10 mouse cellular contexts compared by ENCODE assay signal in the genomic region with DNA sequence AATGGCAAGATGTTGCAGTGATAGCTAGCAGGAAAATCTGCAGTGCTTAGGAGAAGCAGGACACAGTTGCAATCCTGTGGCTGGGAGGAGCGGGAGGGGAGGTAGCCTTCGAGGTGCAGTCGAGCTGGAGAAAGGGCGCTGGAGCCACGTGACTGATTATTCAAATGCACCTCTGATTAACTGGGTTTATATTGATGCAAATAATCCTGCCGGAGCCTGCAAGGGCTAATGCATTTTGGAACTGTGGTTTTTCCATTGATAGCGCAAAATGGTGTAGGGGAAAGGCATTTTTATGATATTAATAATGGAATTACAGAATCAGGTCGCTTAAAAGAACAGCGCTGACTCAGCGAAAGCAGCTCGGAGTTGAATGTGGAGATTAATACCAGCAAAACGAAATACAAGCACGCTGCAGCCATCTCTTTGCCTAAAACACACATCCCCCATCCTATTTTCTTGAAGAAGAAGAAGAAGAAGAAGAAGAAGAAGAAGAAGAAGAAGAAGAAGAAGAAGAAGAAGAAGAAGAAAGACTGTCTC.
DNase-seq lines count a peak whose midpoint lies in the region; ATAC-seq lines count a peak whose summit lies in the region.
"Had no signal": no experiment of that assay in that cellular context is flagged by ENCODE, and none has a peak within 500 bp of the region (broad histone marks: within the 10 kb centered on the region; RNA-seq: fewer than 3 reads in every experiment).

No protein-coding gene starts in this region.

- 30% methylated on average over 13 of the region's 13 CpGs for WGBS in heart, embryonic 11.5 days (ENCODE audit: insufficient replicate concordance)
- 11% methylated on average over 13 of the region's 13 CpGs for WGBS in midbrain, embryonic 15.5 days

- no peak for DNase-seq in heart, postnatal 25 days (ENCODE audit: low spot score)
- peak; percentile 24 for DNase-seq in brain, adult 2 months (ENCODE audit: low read depth, low spot score)
- DNase-seq in frontal cortex, postnatal 25 days (ENCODE audit: low spot score in 2 of 2), result no peak
- no peak for DNase-seq in cerebellum, adult 8-10 months
- DNase-seq in T-cell, adult 2 months (ENCODE audit: low spot score), result no peak
- DNase-seq: cerebellum, postnatal 14 days had no signal

- H3K4me1 ChIP-seq in heart, embryonic 11.5 days (ENCODE audit: control insufficient read depth, insufficient read depth, low read length), result peaks cover 25% of the 10 kb centered on the region
- peaks cover 20% of the 10 kb centered on the region for H3K4me1 ChIP-seq in midbrain, embryonic 15.5 days

- intact Hi-C loops in heart, postnatal 25 days (cut with DNase I), result no loop called here

- ATAC-seq in heart, embryonic 11.5 days (replicated peaks; ENCODE audit: insufficient number of reproducible peaks, low FRiP score, low TSS enrichment), result no peak
- ATAC-seq in granulocyte monocyte progenitor cell, adult 5-6 weeks (replicated peaks; ENCODE audit: poor library complexity, severe bottlenecking), result peak; percentile 39
- peak; percentile 88 for ATAC-seq in midbrain, embryonic 15.5 days (replicated peaks)
- ATAC-seq: activated CD4-positive, CD25-positive, alpha-beta regulatory T cell, adult 4 months had no signal

- H3K36me3 ChIP-seq in heart, embryonic 11.5 days (ENCODE audit: control insufficient read depth, insufficient read depth, low read length), result no peaks in the 10 kb centered on the region
- H3K36me3 ChIP-seq in midbrain, embryonic 15.5 days (replicated peaks), result no peaks in the 10 kb centered on the region

- peak overlapping the region; percentile 91 for H3K27ac ChIP-seq in heart, embryonic 11.5 days (ENCODE audit: low read depth, low read length)
- peak overlapping the region; percentile 49 for H3K27ac ChIP-seq in midbrain, embryonic 15.5 days

- no peak overlapping the region for H3K4me3 ChIP-seq in heart, embryonic 11.5 days (ENCODE audit: low read depth, low read length)
- H3K4me3 ChIP-seq in midbrain, embryonic 15.5 days, result peak overlapping the region; percentile 13

- no peaks in the 10 kb centered on the region for H3K27me3 ChIP-seq in heart, embryonic 11.5 days (ENCODE audit: control insufficient read depth, insufficient read depth, low read length)
- no peaks in the 10 kb centered on the region for H3K27me3 ChIP-seq in midbrain, embryonic 15.5 days (replicated peaks)

- H3K4me2 ChIP-seq in heart, embryonic 11.5 days, result peak overlapping the region; percentile 8; the same call in 1 of the 2 replicates
- peak overlapping the region; percentile 37 for H3K4me2 ChIP-seq in midbrain, embryonic 15.5 days

- no peak overlapping the region for H3K9ac ChIP-seq in heart, embryonic 11.5 days (ENCODE audit: low read depth, low read length)
- no peak overlapping the region for H3K9ac ChIP-seq in midbrain, embryonic 15.5 days

- no peaks in the 10 kb centered on the region for H3K9me3 ChIP-seq in heart, embryonic 11.5 days (replicated peaks; ENCODE audit: control insufficient read depth, low read length)
- no peaks in the 10 kb centered on the region for H3K9me3 ChIP-seq in midbrain, embryonic 15.5 days
